Mouse (Mus musculus): Measurements from ENCODE around the gene Rnf2. TPM values are rescaled to one million over a fixed set of nuclear protein-coding genes. Genes with fewer than 3 reads are reported as not detected.

Rnf2 gene
- total and polyA plus RNA-seq, 3 experiments, result 27.5 to 78.2 (median 30.7) TPM

- Histone ChIP-seq H3K79me2 (ENCODE audit: control insufficient read depth, insufficient read depth, low read length, poor library complexity) (peaks cover 29% of the 10 kb centered on the region), H3K36me3 (ENCODE audit: control insufficient read depth in 1 of 2, insufficient read depth in 2 of 2, low read length in 2 of 2) (peaks cover 0 to 11% of the 10 kb centered on the region in 2 experiments; a peak in 2 of 4 replicates), H3K27ac (ENCODE audit: control insufficient read depth, low read depth, low read length) (peak within 1 kb of the TSS; percentile 90), H3K4me1 (ENCODE audit: control insufficient read depth in 1 of 2, insufficient read depth in 2 of 2, low read length in 2 of 2) (peaks cover 5 to 12% of the 10 kb centered on the region in 2 experiments), H3K27me3 (ENCODE audit: control insufficient read depth in 1 of 2, insufficient read depth in 2 of 2, low read length in 2 of 2) (no peaks in the 10 kb centered on the region), H3K4me3 (ENCODE audit: control insufficient read depth in 1 of 2, insufficient read depth in 1 of 2, low read depth in 2 of 2, low read length in 2 of 2) (peak within 1 kb of the TSS; percentile 96 to 99), H3K9ac (ENCODE audit: control insufficient read depth, low read depth, low read length, poor library complexity, severe bottlenecking) (peak within 1 kb of the TSS; percentile 96), H3K9me3 (replicated peaks; ENCODE audit: insufficient read depth, low read length) (no peaks in the 10 kb centered on the region)
- TF ChIP-seq KAT2A (conservative IDR thresholded peaks at IDR 0.05; ENCODE audit: low read depth, low read length) (peak; percentile 95), ETS1 (IDR thresholded peaks at IDR 0.05; ENCODE audit: low read depth, low read length) (peak; percentile 19; the same call in 1 of the 2 replicates), NELFE (IDR thresholded peaks at IDR 0.05; ENCODE audit: low read depth, low read length) (peak; percentile 98), TBP (IDR thresholded peaks at IDR 0.05; ENCODE audit: low read depth, low read length) (peak; percentile 80), SIN3A (IDR thresholded peaks at IDR 0.05; ENCODE audit: low read length) (peak; percentile 86), TAL1 (IDR thresholded peaks at IDR 0.05; ENCODE audit: low read length) (no peak), RAD21 (IDR thresholded peaks at IDR 0.05; ENCODE audit: low read depth, low read length) (no peak), POLR2AphosphoS5 (IDR thresholded peaks at IDR 0.05; ENCODE audit: borderline replicate concordance, low read depth, low read length) (peak; percentile 32; the same call in 1 of the 2 replicates), HCFC1 (IDR thresholded peaks at IDR 0.05; ENCODE audit: low read depth, low read length) (peak; percentile 100), ELF1 (IDR thresholded peaks at IDR 0.05; ENCODE audit: low read depth, low read length) (peak; percentile 92), USF1 (IDR thresholded peaks at IDR 0.05; ENCODE audit: low read depth, low read length) (peak; percentile 46; the same call in 1 of the 2 replicates), NRF1 (IDR thresholded peaks at IDR 0.05; ENCODE audit: insufficient read depth, low read depth, low read length, poor library complexity, severe bottlenecking) (peak; percentile 76), MAX (IDR thresholded peaks at IDR 0.05; ENCODE audit: low read length) (peak; percentile 67), MXI1 (IDR thresholded peaks at IDR 0.05; ENCODE audit: low read depth, low read length) (peak; percentile 65), MYB (IDR thresholded peaks at IDR 0.05; ENCODE audit: low read depth, low read length) (no peak), POLR2AphosphoS2 (IDR thresholded peaks at IDR 0.05; ENCODE audit: low read length) (peak; percentile 95), EP300 (IDR thresholded peaks at IDR 0.05; ENCODE audit: low read depth in 1 of 2, low read length in 2 of 2) (no peak), TCF12 (IDR thresholded peaks at IDR 0.05; ENCODE audit: low read depth, low read length) (peak; percentile 66), UBTF (IDR thresholded peaks at IDR 0.05; ENCODE audit: borderline replicate concordance, insufficient read depth, low read depth, low read length) (0 out of 2 replicates have a peak, but pooled peaks have one; percentile 53), ZKSCAN1 (IDR thresholded peaks at IDR 0.05; ENCODE audit: low read depth, low read length) (no peak), CHD1 (IDR thresholded peaks at IDR 0.05; ENCODE audit: low read depth, low read length) (peak; percentile 10; the same call in 1 of the 2 replicates), MYC (IDR thresholded peaks at IDR 0.05; ENCODE audit: low read depth, low read length) (peak; percentile 66; the same call in 1 of the 2 replicates), JUND (IDR thresholded peaks at IDR 0.05; ENCODE audit: low read depth, low read length) (no peak), MAZ (IDR thresholded peaks at IDR 0.05; ENCODE audit: low read depth, low read length) (peak; percentile 93), CHD2 (IDR thresholded peaks at IDR 0.05; ENCODE audit: low read length) (no peak), CTCF (IDR thresholded peaks at IDR 0.05 in 2 of 3, conservative IDR thresholded peaks at IDR 0.05 in 1 of 3; ENCODE audit: control insufficient read depth in 1 of 3, insufficient read depth in 1 of 3, low read depth in 2 of 3, low read length in 3 of 3, poor library complexity in 1 of 3, severe bottlenecking in 1 of 3) (0 out of 6 replicates have a peak, but pooled peaks of 1 of the 3 experiments have one; percentile 3), SMC3 (IDR thresholded peaks at IDR 0.05; ENCODE audit: low read depth, low read length) (no peak), ZMIZ1 (IDR thresholded peaks at IDR 0.05; ENCODE audit: low read depth, low read length) (peak; percentile 54; the same call in 1 of the 2 replicates), POLR2A (IDR thresholded peaks at IDR 0.05; ENCODE audit: control insufficient read depth in 1 of 2, insufficient read depth in 1 of 2, low read depth in 1 of 2, low read length in 2 of 2, poor library complexity in 1 of 2) (peak; percentile 77 to 98)
- DNase-seq (ENCODE audit: low read depth, low spot score), result peak; percentile 99
Observed at GRCm38 (mm10) chr1:151428263-151429221, 72.2 kb downstream of the Rnf2 start, which contains the start of the genes Swt1 and Trmt1l. Gene Swt1, minus strand, starts transcription at chr1:151428455. Gene Trmt1l, plus strand, starts transcription at chr1:151428542.

Data from MEL (cell line).